Mouse (Mus musculus): ENCODE measurements around the gene Adam17. TPM values are rescaled to one million over a fixed set of nuclear protein-coding genes. Genes with fewer than 3 reads are reported as not detected.

The Adam17 gene
- polyA plus RNA-seq, 1 experiment from 2014 or later = 44.7 TPM

- no peak for ATAC-seq (ENCODE audit: insufficient number of reproducible peaks, insufficient read depth, low FRiP score, low TSS enrichment)
- Histone ChIP-seq H3K27ac (no peak overlapping the region), H3K36me3 (peaks cover 39% of the 10 kb centered on the region), H3K4me2 (replicated peaks) (no peak overlapping the region), H3K9ac (no peak overlapping the region), H3K27me3 (no peaks in the 10 kb centered on the region), H3K4me3 (no peak overlapping the region), H3K4me1 (no peaks in the 10 kb centered on the region), H3K9me3 (no peaks in the 10 kb centered on the region)
- WGBS = 80% methylated on average over 7 of the region's 7 CpGs
Observed at GRCm38 (mm10) chr12:21274446-21274845, 99.0 kb downstream of the Adam17 start.

Other genes with a start within 250 kb of the Adam17 start
- 118 and 124 TPM in 2 replicates for gene Cpsf3, start 88.2 kb downstream of the Adam17 start, polyA plus RNA-seq (2016; fragmentation: Nextera tagmentation; extraction: Ambion mirVana)
- 48.3 and 53.4 TPM in 2 replicates for gene Itgb1bp1, start 87.3 kb downstream of the Adam17 start, polyA plus RNA-seq (2016; fragmentation: Nextera tagmentation; extraction: Ambion mirVana)
- 58.1 and 58.9 TPM in 2 replicates for gene Iah1, start 57.2 kb downstream of the Adam17 start, polyA plus RNA-seq (2016; fragmentation: Nextera tagmentation; extraction: Ambion mirVana)
- gene Ywhaq, start 44.0 kb upstream of the Adam17 start, polyA plus RNA-seq (2016; fragmentation: Nextera tagmentation; extraction: Ambion mirVana) = 875 and 900 TPM in 2 replicates

All from embryonic facial prominence, embryonic 12.5 days (tissue).